Mouse (Mus musculus) heart, adult 2 months (tissue): ENCODE measurements around the gene Fam234b. TPM values are rescaled to one million over a fixed set of nuclear protein-coding genes. Genes with fewer than 3 reads are reported as not detected.

Source experiments
- DNase-seq, 2 experiments: peaks; one replicate each; pipeline ENCODE4 v3.0.0; 2021
- H3K27ac ChIP-seq: fragments of 200-600 bp; 2 replicates; pipeline ENCODE4 v1.8.1; 2022
- H3K27me3 ChIP-seq: fragments of 200-500 bp; 2 replicates; pipeline ENCODE4 v1.6.1; 2012; ENCODE audit warnings: mild to moderate bottlenecking, low read length, inconsistent platforms, mixed read lengths; ENCODE audit not compliant: control insufficient read depth, insufficient read depth
- H3K36me3 ChIP-seq: fragments of 200-500 bp; 2 replicates; pipeline ENCODE4 v1.6.1; 2012; ENCODE audit warnings: low read length, inconsistent platforms; ENCODE audit not compliant: control insufficient read depth, insufficient read depth
- H3K4me1 ChIP-seq: fragments of 200-500 bp; 2 replicates; pipeline ENCODE4 v1.6.1; 2011; ENCODE audit warnings: low read length; ENCODE audit not compliant: control insufficient read depth, insufficient read depth
- H3K4me3 ChIP-seq: fragments of 200-600 bp; 2 replicates; pipeline ENCODE4 v1.8.1; 2022
- H3K79me2 ChIP-seq: fragments of 200-500 bp; replicated peaks from 2 replicates; pipeline ENCODE4 v1.6.1; 2012; ENCODE audit warnings: mild to moderate bottlenecking, inconsistent platforms, low read length, moderate library complexity, mixed read lengths; ENCODE audit not compliant: control insufficient read depth, insufficient read depth
- H3K9ac ChIP-seq: fragments of 200-500 bp; 2 replicates; pipeline ENCODE4 v1.6.1; 2012; ENCODE audit warnings: low read depth, mild to moderate bottlenecking, control low read depth, inconsistent platforms, low read length, mixed read lengths
- CTCF ChIP-seq: fragments of 200-600 bp; IDR thresholded peaks from 2 replicates; pipeline ENCODE4 v1.8.1; 2022; ENCODE audit warnings: antibody characterized with exemption, mild to moderate bottlenecking, moderate library complexity
- EP300 ChIP-seq: fragments of 200-500 bp; IDR thresholded peaks from 2 replicates; pipeline ENCODE4 v1.6.1; 2011; ENCODE audit warnings: low read depth, low read length, control low read depth; ENCODE audit not compliant: insufficient read depth
- POLR2A ChIP-seq: fragments of 200-500 bp; IDR thresholded peaks from 2 replicates; pipeline ENCODE4 v1.6.1; 2011; ENCODE audit warnings: mild to moderate bottlenecking, low read depth, low read length, control low read depth; ENCODE audit not compliant: insufficient read depth
- WGBS: fragments of 180-500 bp; shearing (Covaris S2); methylation state at CpG from one replicate; pipeline ENCODE4 v1.1.7; 2018; 5-methylcytosine and 5-hydroxymethylcytosine counted together
- intact Hi-C: fragments of 180-260 bp; cut with DNase I; formaldehyde crosslinking; loops from one replicate; pipeline ENCODE4 v1.15.1; 2025
- polyA plus RNA-seq: library from polyadenylated mRNA; depleted of rRNA; stranded (reverse); fragments of >200 nt; gene quantifications from 2 replicates; pipeline ENCODE4 v1.2.3, GENCODE M21; 2012
- total RNA-seq, 2 experiments: library from RNA; stranded (reverse); gene quantifications; 2 replicates each; pipeline ENCODE4 v1.2.3; 2021

Fam234b gene
- total and polyA plus RNA-seq, 3 experiments, result 5.8 to 9.5 (median 6.4) TPM

- Histone ChIP-seq H3K36me3 (no peaks in the 10 kb centered on the region), H3K27ac (peak overlapping the region; percentile 88), H3K27me3 (no peaks in the 10 kb centered on the region), H3K4me3 (peak overlapping the region; percentile 69), H3K9ac (peak overlapping the region; percentile 76), H3K79me2 (no peaks in the 10 kb centered on the region), H3K4me1 (peaks cover 1% of the 10 kb centered on the region; the same call in 1 of the 2 replicates)
- no peak for TF ChIP-seq CTCF
- WGBS, result 71% methylated on average over 6 of the region's 6 CpGs
- DNase-seq, result peak; percentile 38 to 53
- intact Hi-C loops, result no loop called here
Observed at GRCm38 (mm10) chr6:135168471-135168870, 29.3 kb upstream of the Fam234b start.

- H3K4me3 ChIP-seq, result no peak overlapping the region
- H3K9ac ChIP-seq, result no peak overlapping the region
- no peaks in the 10 kb centered on the region for H3K27me3 ChIP-seq
- H3K27ac ChIP-seq, result no peak overlapping the region
- WGBS, result 90% methylated on average over 3 of the region's 3 CpGs
- H3K4me1 ChIP-seq, result peaks cover 1% of the 10 kb centered on the region; the same call in 1 of the 2 replicates
- no peaks in the 10 kb centered on the region for H3K36me3 ChIP-seq
- no peak for DNase-seq
- no peak for TF ChIP-seq POLR2A
- no peak for TF ChIP-seq EP300
- no peak for TF ChIP-seq CTCF
- intact Hi-C loops, result no loop called here
- no peaks in the 10 kb centered on the region for H3K79me2 ChIP-seq
Observed at GRCm38 (mm10) chr6:135169246-135169645, 28.5 kb upstream of the Fam234b start.

GRCm38 (mm10) chr6:135171736-135172135 is 26.0 kb upstream of the Fam234b start:
- Histone ChIP-seq H3K9ac (no peak overlapping the region), H3K36me3 (no peaks in the 10 kb centered on the region), H3K79me2 (no peaks in the 10 kb centered on the region), H3K27ac (no peak overlapping the region), H3K4me3 (no peak overlapping the region), H3K27me3 (no peaks in the 10 kb centered on the region), H3K4me1 (peaks cover 1% of the 10 kb centered on the region; the same call in 1 of the 2 replicates)
- DNase-seq, result no peak
- intact Hi-C loops, result no loop called here
- TF ChIP-seq EP300 (no peak), CTCF (no peak), POLR2A (no peak)
- WGBS, result 68% methylated on average over 14 of the region's 14 CpGs

GRCm38 (mm10) chr6:135175014-135175413 is 22.8 kb upstream of the Fam234b start:
- no peaks in the 10 kb centered on the region for H3K4me1 ChIP-seq
- H3K9ac ChIP-seq, result no peak overlapping the region
- H3K27ac ChIP-seq, result no peak overlapping the region
- no peaks in the 10 kb centered on the region for H3K36me3 ChIP-seq
- H3K27me3 ChIP-seq, result no peaks in the 10 kb centered on the region
- DNase-seq, result no peak
- TF ChIP-seq EP300 (no peak), CTCF (no peak), POLR2A (no peak)
- 97% methylated on average over 1 of the region's 1 CpGs for WGBS
- H3K4me3 ChIP-seq, result no peak overlapping the region
- intact Hi-C loops, result no loop called here
- H3K79me2 ChIP-seq, result no peaks in the 10 kb centered on the region

- TF ChIP-seq POLR2A (no peak), CTCF (no peak), EP300 (no peak)
- Histone ChIP-seq H3K27me3 (no peaks in the 10 kb centered on the region; the same call in 1 of the 2 replicates), H3K4me3 (no peak overlapping the region), H3K4me1 (no peaks in the 10 kb centered on the region), H3K36me3 (no peaks in the 10 kb centered on the region), H3K27ac (no peak overlapping the region), H3K9ac (no peak overlapping the region), H3K79me2 (no peaks in the 10 kb centered on the region)
- DNase-seq, result no peak
- intact Hi-C loops, result no loop called here
Observed at GRCm38 (mm10) chr6:135177271-135177670, 20.5 kb upstream of the Fam234b start.

- H3K27ac ChIP-seq, result no peak overlapping the region
- WGBS, result 50% methylated on average over 3 of the region's 3 CpGs
Observed at GRCm38 (mm10) chr6:135178599-135178998, 19.2 kb upstream of the Fam234b start.

More at GRCm38 (mm10) chr6:135178599-135178998, 19.2 kb upstream of the Fam234b start:
- intact Hi-C loops, result no loop called here
- Histone ChIP-seq H3K9ac (no peak overlapping the region), H3K4me1 (no peaks in the 10 kb centered on the region), H3K4me3 (no peak overlapping the region), H3K36me3 (no peaks in the 10 kb centered on the region), H3K79me2 (no peaks in the 10 kb centered on the region), H3K27me3 (no peaks in the 10 kb centered on the region; the same call in 1 of the 2 replicates)
- no peak for TF ChIP-seq EP300
- no peak for TF ChIP-seq POLR2A
- TF ChIP-seq CTCF, result no peak
- DNase-seq, result no peak
